Mouse (Mus musculus): ENCODE measurements at regions not wholly inside any gene's neighbourhood (a gene's known extent, or its start where the extent isn't known, plus 50 kb on each side); places are given as distances from the start of the nearest gene placed in this dataset.

DNA sequence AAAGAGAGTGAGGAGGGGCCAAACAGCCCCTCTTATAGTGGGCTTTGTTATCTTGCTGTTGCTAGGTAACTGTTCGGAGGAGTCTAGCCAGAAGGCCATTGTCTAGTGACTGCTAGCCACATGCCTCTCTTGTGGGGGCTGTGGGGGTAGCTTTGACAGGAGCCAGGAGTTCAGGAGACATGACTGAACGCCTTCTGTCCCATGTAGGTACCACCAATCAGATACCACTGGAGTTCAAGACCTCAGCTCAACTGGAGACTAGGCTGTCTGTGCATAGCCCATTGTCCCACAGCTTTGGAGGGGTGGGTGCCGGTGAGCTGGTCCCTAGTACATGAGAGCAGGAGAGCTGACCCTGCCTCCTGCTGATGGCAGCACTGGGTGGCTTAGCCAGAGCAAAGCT is 82.4 kb upstream of the Unc93a2 start:
- Histone ChIP-seq H3K4me1 (ENCODE audit: control insufficient read depth, insufficient read depth, low read length) (no peaks in the 10 kb centered on the region), H3K4me3 (ENCODE audit: insufficient read depth, low read length) (no peak overlapping the region), H3K27ac (ENCODE audit: insufficient read depth, low read length) (no peak overlapping the region)
- no peak for TF ChIP-seq CTCF (IDR thresholded peaks at IDR 0.05; ENCODE audit: extremely low read depth, insufficient read depth, low read length)

DNA sequence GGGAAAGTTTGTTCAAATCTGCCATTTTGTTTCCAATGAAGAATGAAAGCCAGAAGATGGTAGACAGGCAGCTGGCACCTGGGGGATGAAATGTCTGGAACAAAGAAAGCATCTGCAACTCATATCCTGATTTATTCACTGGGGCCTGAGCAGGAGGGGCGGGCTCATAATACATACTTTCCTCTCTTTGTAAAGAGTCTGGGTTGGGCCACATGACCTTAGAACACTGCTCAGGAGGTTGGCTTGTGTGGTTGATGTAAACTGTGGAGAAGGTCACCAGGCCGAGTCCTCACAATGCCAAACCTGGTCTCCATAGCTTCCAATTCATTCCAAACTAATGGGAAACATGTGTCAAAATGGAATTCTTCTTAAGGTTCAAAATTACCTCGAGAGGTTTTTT is 79.6 kb upstream of the Unc93a2 start:
- TF ChIP-seq POLR2A (IDR thresholded peaks at IDR 0.05; ENCODE audit: extremely low read depth, insufficient read depth, low read length) = no peak
- TF ChIP-seq CTCF (IDR thresholded peaks at IDR 0.05; ENCODE audit: extremely low read depth, insufficient read depth, low read length) = no peak
- Histone ChIP-seq H3K27ac (ENCODE audit: insufficient read depth, low read length) (no peak overlapping the region), H3K4me1 (ENCODE audit: control insufficient read depth, insufficient read depth, low read length) (no peaks in the 10 kb centered on the region; the same call in 1 of the 2 replicates), H3K4me3 (ENCODE audit: insufficient read depth, low read length) (no peak overlapping the region)

DNA sequence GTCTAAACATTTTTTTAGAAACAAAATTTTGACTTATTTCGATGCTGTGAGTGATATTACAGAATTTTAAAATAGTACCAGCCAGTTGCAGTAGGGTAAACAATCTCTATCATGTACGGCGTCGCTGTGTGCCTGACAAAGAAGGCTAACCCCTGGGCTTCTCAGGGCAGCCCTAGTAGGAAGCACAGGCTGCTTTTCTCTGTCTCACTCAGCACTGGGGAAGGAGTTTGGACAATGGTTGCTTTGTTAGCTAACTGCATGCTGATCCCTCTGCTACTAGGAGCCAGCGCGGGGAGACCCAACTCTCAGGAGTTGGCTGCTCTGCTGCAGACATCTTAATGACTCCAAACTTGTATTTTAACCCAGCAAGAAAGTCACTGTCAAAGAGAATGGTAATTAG is 75.9 kb upstream of the Unc93a2 start:
- TF ChIP-seq POLR2A (IDR thresholded peaks at IDR 0.05; ENCODE audit: extremely low read depth, insufficient read depth, low read length) = no peak
- TF ChIP-seq CTCF (IDR thresholded peaks at IDR 0.05; ENCODE audit: extremely low read depth, insufficient read depth, low read length) = no peak
- H3K4me1 ChIP-seq (ENCODE audit: control insufficient read depth, insufficient read depth, low read length) = no peaks in the 10 kb centered on the region; the same call in 1 of the 2 replicates

DNA sequence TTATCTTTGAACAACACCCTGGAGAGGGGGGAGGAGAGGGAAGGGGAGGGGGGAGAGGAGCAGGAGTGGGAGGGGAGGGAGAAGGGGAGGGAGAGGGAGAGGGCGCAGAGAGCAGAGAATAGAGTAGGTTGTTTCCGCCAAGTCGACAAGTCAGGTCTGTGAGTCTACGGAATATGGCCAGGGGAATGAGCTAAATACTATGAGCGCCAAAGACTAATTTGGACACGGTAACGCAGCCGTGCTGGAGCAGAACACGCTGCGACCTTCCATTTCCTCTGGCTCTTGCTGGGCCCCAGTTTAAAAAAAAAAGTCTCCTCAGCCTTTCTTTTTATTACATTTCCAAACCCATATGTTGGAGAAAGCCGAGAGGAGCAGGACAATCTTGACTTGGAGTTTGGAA is 71.7 kb upstream of the Unc93a2 start:
- Histone ChIP-seq H3K27ac (ENCODE audit: insufficient read depth, low read length) (no peak overlapping the region), H3K4me1 (ENCODE audit: control insufficient read depth, insufficient read depth, low read length) (no peaks in the 10 kb centered on the region; the same call in 1 of the 2 replicates), H3K4me3 (ENCODE audit: insufficient read depth, low read length) (no peak overlapping the region)
- TF ChIP-seq POLR2A (IDR thresholded peaks at IDR 0.05; ENCODE audit: extremely low read depth, insufficient read depth, low read length) (no peak), CTCF (IDR thresholded peaks at IDR 0.05; ENCODE audit: extremely low read depth, insufficient read depth, low read length) (no peak)

More for the DNA sequence above, 75.9 kb upstream of the Unc93a2 start:
- H3K4me3 ChIP-seq (ENCODE audit: insufficient read depth, low read length) = no peak overlapping the region
- no peak overlapping the region for H3K27ac ChIP-seq (ENCODE audit: insufficient read depth, low read length)

DNA sequence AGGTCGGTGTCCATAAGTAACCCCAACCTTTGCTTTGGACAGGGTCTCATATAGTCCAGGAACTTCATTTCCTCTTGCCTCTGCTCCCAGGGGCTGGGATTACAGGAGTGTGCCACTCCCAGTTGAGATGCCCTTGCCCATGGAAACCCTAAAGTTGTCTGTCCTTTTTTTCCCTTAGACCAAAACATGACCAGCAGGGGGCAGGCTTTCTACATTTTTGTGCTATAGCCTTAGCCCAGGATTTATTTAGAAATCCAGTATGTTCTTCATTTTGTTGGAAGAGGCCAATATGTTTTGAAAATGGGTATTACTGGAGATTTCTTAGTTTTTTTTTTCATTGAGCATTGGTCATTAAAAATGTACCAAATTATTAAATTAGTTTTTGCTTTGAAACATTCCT is 58.6 kb upstream of the Unc93a2 start:
- Histone ChIP-seq H3K4me1 (ENCODE audit: control insufficient read depth, insufficient read depth, low read length) (no peaks in the 10 kb centered on the region), H3K4me3 (ENCODE audit: insufficient read depth, low read length) (no peak overlapping the region), H3K27ac (ENCODE audit: insufficient read depth, low read length) (no peak overlapping the region)
- TF ChIP-seq CTCF (IDR thresholded peaks at IDR 0.05; ENCODE audit: extremely low read depth, insufficient read depth, low read length) (peak; percentile 35; the same call in 1 of the 2 replicates), POLR2A (IDR thresholded peaks at IDR 0.05; ENCODE audit: extremely low read depth, insufficient read depth, low read length) (no peak)

DNA sequence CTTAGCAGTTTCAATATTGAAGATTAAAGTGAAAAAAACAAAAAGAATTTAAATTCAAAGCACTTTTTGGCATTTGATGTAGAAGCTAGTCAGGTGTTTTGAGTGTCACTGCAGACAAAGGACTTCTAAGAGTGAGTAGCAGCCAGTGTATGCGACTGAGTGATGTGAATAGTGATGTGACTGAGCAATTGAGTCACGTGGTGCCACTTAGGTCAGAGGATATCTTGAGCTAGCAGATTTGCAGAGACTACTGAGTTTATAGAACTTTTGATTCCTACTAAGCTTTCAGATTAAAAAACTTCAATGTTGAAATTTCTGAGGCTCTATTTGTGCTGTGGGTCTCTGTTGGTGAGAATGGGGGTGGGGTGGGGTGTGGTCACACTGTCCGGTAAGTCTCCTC is 49.8 kb upstream of the Unc93a2 start:
- Histone ChIP-seq H3K4me3 (ENCODE audit: insufficient read depth, low read length) (no peak overlapping the region), H3K27ac (ENCODE audit: insufficient read depth, low read length) (no peak overlapping the region), H3K4me1 (ENCODE audit: control insufficient read depth, insufficient read depth, low read length) (no peaks in the 10 kb centered on the region)
- TF ChIP-seq POLR2A (IDR thresholded peaks at IDR 0.05; ENCODE audit: extremely low read depth, insufficient read depth, low read length) = no peak
